ENCODE assay signal across 16 mouse cellular contexts in genomic region chr5:17833797-17834196, GRCm38 (mm10).
"Had no signal": no experiment of that assay in that cellular context is flagged by ENCODE, and none has a peak within 500 bp of the region (broad histone marks: within the 10 kb centered on the region; RNA-seq: fewer than 3 reads in every experiment).

No protein-coding gene starts in this region.

- ATAC-seq: lung, postnatal 0 days; midbrain, embryonic 13.5 days; midbrain, embryonic 15.5 days had no signal

- H3K4me2 ChIP-seq: lung, embryonic 15.5 days; midbrain, embryonic 11.5 days; midbrain, embryonic 13.5 days; midbrain, embryonic 15.5 days; neural tube, embryonic 12.5 days had no signal

- H3K4me1 ChIP-seq: midbrain, embryonic 13.5 days; midbrain, embryonic 15.5 days; neural tube, embryonic 12.5 days had no signal

- DNase-seq: lung, adult 18-20 months; lung, postnatal 14 days; lung, postnatal 36 days; right cerebral cortex, postnatal 25 days; right cerebral cortex, postnatal 4 days; spleen, adult 18-20 months; thymus, adult 18-20 months; thymus, postnatal 14 days; thymus, postnatal 36 days had no signal

- H3K36me3 ChIP-seq: lung, embryonic 15.5 days; midbrain, embryonic 13.5 days; midbrain, embryonic 15.5 days; neural tube, embryonic 12.5 days had no signal

- H3K27ac ChIP-seq: lung, embryonic 15.5 days; midbrain, embryonic 13.5 days; midbrain, embryonic 15.5 days; neural tube, embryonic 12.5 days had no signal

- H3K9me3 ChIP-seq: lung, embryonic 15.5 days; megakaryocyte, embryonic 14.5 days; midbrain, embryonic 13.5 days; midbrain, embryonic 15.5 days; neural tube, embryonic 12.5 days had no signal

- H3K9ac ChIP-seq: lung, embryonic 15.5 days; midbrain, embryonic 13.5 days; midbrain, embryonic 15.5 days; neural tube, embryonic 12.5 days had no signal

- H3K4me3 ChIP-seq: lung, embryonic 15.5 days; megakaryocyte, embryonic 14.5 days; midbrain, embryonic 13.5 days; midbrain, embryonic 15.5 days; neural tube, embryonic 12.5 days had no signal

- H3K27me3 ChIP-seq: lung, embryonic 15.5 days; megakaryocyte, embryonic 14.5 days; midbrain, embryonic 13.5 days; midbrain, embryonic 15.5 days; neural tube, embryonic 12.5 days had no signal
